Mouse (Mus musculus): ENCODE measurements at regions not wholly inside any gene's neighbourhood (a gene's known extent, or its start where the extent isn't known, plus 50 kb on each side); places are given as distances from the start of the nearest gene placed in this dataset.

DNA sequence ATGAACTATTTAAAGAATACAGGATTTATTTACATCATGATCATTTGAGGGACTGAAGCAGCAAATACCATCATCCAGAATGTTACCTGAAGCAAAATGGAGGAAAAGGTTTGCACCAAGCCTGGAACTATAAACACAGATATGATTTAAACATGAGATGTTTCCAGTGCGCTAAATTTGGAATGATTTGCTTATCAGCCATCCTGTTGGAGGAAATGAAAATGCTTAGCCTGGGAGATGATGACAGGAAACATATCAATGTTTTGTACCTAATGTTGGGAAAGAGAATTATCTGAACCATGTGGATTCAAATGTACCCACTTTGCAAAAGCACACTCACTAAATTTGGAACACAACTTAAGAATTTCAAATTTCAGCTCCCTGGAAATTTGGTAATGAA lies 149.3 kb downstream of the Adgra3 start:
- DNase-seq (ENCODE audit: low read depth, low spot score) = no peak

DNA sequence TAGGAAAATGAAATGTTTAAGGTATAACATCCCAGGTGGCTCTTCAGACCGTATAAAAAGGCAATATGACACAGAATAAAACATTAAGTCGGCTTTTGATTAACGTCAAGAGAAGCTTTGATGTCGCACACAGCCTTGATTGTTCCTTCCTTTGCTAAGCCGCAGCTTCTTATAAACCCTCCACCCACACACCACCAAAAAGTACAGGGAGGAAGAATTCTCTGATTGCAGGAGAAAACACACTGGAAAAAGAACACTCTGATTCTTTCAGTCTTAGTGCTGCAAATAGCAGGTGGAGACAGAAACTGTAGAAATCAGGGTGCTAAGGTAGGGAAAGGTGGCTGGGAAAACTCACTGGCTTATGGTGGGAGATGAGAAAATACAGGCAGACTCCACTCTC lies 162.7 kb downstream of the Adgra3 start:
- no peak for DNase-seq (ENCODE audit: low read depth, low spot score)

DNA sequence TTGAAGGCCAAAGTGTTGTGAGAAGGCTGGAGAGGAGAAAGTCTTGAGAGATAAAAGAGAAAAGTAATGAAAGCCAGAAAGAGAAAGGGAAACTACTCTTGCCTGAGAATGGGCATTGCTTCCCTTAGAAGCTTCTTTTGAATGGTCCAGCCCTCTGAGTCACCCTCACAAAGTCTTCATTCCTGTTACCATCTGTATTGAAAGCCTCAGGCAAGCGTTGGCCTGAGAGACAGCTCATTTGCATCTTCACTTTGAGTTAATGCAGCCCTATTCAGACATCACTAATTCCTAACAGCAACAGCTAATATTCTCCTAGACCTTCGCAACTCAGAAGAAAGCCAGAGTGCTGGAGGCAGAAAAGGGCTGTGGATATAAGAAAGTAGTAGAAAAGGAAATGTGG lies 178.4 kb downstream of the Adgra3 start:
- no peak for DNase-seq (ENCODE audit: low read depth, low spot score)

DNA sequence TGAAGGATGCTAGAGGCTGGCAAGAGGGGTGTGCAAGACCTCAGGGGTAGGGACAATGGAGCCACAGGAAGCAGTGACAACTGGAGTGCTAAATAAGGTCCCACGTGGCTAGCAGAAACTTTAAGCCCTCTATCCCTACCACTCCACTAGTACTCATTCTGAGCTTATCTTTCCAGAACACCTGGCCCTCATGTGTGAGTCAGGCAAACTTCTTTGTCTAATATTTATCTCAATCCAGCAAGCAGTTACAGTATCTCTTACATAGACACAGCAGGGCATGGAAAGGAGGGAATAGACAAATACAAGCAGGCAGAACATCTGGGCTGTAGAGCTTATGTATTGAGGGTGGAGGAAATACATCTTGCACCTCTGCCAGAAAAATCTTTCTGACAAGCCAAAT lies 182.6 kb downstream of the Adgra3 start:
- DNase-seq (ENCODE audit: low read depth, low spot score) = peak; percentile 21

DNA sequence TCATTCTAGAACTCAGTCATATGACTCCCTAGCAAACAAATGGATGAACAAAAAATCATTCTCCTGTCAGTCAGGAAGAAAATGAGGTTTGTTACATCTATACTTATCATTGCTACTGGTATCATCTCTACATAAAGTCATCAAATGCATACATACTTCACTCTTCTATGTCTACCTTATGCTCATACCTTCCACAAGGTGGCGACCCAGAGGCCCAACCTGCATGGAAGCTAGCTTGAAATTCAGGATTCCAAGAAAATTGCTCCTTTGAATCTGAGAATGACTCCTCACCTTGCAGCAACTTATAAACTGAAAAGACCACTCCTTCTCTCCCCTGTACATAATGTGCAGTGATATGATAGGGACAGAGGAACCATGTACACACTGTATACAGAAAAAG lies 201.6 kb downstream of the Adgra3 start:
- DNase-seq (ENCODE audit: low read depth, low spot score) = no peak

DNA sequence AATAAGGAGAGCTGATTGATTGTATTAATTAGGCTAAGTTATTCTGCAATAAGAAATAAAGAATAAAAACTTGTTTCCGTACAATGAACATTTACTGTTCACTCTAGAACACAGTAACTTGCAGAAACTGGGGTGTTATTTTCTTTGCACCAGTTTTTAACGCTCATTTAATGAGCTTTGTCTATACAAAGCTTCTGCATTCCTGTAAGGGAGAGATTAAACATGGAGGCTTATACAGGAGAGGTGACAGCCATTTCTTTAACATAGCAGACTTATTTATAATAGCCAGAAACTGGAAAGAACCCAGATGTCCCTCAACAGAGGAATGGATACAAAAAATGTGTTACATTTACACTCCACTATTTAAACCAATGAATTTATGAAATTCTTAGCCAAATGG lies 202.8 kb downstream of the Adgra3 start:
- DNase-seq (ENCODE audit: low read depth, low spot score) = no peak

DNA sequence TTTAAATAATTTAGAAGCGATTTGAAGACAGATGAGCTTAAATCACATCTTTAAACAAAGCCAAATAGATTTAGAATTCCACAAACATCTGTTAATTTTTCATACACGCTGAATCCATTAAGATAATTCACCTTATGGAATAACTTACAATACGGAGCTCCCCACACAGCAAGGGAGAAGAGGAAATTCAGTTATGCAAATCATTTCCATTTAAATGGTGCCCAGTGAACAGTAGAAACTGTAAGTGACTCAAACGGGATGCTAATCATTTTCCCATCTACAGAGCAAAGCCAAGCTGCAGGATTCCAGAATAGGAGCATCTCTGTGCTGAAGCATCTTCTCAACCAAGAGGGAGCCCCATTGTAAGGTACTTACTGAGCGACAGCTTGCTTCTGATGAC lies 210.1 kb downstream of the Adgra3 start:
- DNase-seq (ENCODE audit: low read depth, low spot score) = no peak

DNA sequence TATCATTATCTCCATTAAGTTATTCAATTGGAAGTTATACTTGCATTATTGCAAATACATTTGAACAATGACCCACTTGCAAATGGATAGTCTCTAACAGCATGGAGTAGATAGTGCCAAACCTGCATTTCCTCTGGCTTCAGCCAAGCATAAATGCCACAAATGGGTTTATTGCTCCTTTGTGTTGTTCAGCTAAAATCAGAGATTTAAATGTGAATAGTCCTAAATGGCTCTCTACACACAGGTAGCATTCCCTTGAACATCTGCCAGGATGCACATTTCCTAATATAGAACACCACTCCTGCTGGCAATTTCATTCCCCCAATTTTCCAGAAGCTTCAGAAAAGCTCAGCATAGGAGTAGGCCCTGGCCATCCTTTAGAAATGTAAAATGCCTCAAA lies 210.6 kb downstream of the Adgra3 start:
- no peak for DNase-seq (ENCODE audit: low read depth, low spot score)

DNA sequence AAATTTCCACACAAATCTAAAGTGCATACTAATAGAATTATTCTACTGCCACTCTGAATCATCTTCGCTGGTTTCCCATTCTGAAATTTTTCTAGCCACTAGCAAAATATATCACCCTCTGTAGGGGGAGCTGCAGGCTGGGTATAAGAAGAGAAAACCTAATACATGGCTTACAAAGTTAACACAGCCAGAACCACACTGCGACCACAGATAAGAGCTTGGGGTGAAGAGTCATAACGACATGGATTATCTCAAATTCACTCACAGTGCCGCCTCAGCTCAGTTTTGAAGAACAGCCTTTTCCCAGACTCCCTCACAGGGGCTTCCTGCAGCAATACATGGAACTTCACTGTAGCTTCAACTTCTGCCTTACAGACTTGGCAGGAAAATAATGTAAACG lies 240.0 kb downstream of the Adgra3 start:
- no peak for DNase-seq (ENCODE audit: low read depth, low spot score)

DNA sequence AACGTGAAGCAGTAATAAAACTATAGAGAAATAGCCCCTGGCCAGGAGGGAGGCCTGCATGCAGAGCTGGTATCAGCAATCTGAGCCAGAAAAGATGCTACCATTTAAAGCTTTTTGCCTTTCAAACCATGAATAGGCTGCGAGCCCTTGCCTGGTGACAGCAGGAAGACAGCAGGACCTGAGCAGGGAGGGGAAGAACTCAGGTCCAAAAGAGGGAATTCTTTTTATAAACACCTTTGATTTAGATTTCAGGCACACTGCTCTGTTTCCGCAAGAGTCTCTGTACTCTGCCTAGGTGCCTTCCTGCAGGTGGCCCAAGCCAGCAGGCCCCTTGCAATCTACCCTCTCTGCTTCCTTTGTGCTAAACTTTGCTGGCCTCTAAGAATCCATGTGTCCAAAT lies 242.1 kb downstream of the Adgra3 start:
- no peak for DNase-seq (ENCODE audit: low read depth, low spot score)

DNA sequence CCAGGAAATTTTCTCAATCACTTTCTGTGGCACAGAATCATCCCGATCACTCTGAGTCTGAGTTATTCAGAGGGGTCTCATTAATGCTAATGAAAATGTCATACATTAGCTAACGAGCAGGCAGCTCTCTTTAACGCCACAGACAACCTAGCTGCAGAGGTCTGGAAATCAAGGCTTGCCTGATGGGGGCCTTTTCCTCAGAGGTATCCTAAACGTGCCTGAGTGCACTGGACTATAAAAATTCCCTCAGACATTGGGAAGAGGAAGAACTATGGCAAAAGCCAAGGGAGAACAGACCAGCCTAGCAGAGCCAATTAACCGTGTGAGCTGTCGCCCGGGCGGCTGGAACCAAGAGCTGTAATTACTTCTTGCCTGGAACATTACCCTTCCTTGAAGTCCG lies 245.5 kb downstream of the Adgra3 start:
- DNase-seq (ENCODE audit: low read depth, low spot score) = no peak

DNA sequence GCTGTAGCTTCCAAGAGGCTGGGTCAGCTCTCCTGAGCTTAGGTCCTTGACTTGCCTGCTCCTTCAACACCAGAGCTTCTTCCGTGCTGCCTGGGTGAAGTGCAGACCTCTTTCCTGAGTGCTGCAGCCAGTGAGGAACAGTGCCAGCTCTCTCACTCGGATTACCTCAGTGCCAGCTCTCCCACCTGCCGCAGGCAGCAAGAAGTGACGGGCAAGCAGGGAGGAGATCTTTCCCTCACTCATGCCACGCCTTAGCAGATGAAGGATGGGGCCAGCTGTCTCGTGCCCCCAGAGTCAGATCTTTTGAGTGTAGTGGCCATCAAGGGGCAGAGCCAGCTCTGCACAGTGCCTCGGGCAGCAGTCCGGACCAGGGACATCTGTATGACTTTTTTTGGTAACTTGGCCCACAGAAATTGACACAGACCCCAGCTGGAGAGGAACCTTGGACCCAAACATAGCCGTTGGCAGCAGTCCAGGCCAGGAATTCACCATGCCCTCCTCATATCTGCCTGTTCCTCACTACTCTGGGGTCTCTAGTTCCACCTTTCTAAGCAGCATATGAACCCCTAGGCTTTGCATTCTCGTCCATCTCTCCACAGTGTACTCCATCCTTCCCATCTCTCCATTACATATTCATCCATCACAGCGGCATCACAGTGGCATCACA lies 263.9 kb upstream of the Kcnip4 start:
- no peak for DNase-seq (ENCODE audit: low read depth, low spot score)

DNA sequence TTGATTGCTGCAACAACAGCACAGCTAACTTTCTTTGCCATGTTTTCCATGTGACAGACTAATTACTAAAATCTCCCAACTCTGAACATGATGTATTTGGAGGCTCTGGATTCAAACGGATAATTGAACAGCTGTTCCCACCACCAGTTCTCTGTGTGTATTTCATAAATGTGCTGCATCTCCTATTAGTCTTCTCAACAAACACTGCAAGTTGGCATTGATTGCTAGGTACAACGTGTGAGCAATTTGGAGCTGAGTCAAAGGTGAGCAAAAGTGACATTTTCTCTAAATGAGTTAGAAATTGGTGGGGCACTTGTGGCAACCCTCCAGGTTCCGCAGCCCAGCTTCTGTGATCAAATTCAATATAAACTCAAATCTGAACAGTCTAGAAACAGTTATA lies 259.0 kb upstream of the Kcnip4 start:
- DNase-seq (ENCODE audit: low read depth, low spot score) = no peak

DNA sequence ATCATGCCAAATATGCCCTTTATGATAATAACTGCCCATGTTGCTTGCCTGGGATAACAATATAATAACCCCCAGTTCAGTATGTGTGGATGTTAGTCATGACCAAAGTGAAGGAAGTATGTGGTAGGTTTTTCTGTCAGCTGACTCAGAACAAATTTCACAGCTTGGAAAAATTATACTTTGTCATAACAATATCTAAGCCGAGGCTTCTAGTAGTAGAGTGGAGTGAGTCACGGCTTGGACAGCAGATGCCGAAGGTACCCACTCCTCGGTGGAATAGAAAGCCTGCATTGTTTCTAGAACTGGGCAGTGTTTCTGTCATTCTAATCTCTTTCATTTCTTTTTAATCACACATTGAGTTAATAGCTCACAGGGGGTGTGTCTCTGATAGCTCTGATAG lies 236.3 kb upstream of the Kcnip4 start:
- DNase-seq (ENCODE audit: low read depth, low spot score) = no peak

DNA sequence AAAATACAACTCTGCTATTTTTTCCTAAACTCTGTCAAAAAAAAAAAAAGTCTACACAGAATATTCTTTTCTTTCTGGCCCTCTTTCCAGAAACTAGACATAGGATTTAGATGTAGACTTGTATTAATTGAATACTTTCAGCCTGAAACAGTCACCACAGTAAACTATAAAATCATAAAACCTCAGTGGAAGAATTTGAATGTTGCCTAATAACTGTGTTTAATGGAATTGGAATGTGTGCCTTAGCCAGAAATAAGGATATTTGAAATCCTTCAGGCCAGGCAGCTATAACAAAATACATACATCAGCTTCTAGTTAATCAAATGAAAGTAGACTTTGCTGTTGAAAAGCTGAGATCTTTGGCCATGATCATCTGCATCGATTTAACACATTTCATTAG lies 230.8 kb upstream of the Kcnip4 start:
- no peak for DNase-seq (ENCODE audit: low read depth, low spot score)

DNA sequence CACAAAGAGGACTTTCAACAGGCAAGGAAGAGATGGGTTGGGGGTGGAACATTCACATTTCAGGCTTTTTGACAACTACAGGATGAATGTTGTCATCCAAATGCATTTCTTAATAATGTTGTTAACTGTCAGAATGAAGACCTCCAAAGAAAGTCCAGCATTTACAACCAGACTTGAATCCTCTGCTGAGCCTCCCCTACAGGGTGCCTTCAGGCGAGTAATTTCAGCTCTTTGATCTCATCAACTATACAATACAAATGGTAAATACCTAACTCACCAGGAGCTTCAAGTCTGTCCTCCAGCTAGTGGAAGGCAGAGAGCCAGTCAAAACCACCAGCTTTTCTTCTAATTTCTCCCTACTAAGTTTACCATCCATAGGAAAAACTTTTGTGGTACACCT lies 187.9 kb upstream of the Kcnip4 start:
- DNase-seq (ENCODE audit: low read depth, low spot score) = no peak

DNA sequence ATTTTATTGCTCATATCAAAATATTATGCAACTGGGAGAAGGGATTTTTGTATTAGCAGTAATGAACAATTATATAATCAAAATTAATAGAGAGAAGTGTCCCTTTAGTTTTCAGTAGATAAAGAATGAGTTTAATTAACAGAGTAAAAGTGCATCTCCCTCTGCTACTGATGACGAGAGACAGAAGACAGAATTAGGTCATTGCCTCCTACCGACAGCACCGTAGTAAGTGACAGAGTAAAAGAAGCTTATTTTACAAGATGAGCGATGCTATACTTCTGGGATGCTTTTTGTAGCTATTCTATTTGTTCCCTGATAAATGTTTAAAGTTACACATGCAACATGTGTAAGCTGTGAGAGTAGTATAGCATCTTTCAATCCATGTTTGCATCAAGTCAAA lies 157.4 kb upstream of the Kcnip4 start:
- DNase-seq (ENCODE audit: low read depth, low spot score) = no peak

DNA sequence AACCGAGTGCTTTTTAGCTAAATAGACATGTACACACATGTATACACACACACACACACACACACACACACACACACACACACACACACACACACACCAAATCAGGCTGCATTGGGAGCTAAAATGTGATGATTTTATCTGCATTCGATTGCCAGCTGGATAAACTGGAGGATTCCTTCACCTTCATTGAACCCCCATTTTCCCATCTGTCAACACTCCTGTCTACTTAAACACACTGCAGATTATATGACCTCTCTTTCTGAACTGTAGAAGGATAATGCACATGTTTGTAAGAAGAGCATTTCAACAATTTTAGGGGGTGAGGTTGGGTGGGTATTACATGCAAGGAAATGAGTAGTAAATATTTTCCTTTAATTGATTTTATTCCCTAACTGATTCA lies 156.8 kb upstream of the Kcnip4 start:
- no peak for DNase-seq (ENCODE audit: low read depth, low spot score)

DNA sequence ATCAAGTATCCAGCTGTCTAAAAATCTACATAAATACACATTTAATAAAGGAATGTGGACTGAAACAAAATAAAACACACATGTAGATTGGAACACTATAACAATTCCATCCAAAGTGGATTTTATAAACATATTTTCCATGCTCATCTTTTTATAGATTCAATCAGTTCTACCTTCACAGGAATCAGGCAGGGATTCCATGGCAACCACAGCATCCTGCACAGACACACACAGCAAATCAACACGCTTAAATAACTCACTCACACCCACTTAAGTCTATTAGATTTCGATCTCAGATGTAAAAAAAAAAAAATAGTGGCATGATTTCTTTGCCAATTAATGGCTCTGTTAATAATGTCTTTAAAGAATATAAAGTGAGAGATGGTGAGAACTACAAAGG lies 151.2 kb upstream of the Kcnip4 start:
- no peak for DNase-seq (ENCODE audit: low read depth, low spot score)

DNA sequence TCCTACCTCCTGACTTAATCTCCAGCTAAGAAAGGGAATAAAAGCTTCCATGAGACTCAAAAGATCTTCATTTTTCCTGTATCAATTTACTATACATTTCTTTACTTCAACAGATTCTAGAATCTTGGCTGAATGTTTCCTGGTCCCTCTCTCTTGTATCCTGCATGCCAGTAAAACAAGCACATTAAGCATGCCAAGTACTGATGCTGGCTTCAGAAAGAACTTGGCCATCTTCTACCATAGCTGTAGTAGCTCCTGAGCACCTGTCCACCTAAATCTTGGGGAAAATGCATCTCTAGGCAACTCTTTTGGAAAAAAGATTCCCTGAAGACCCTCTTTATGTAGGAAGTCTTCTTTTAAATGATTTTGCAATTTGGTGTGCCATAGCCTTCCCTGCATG lies 140.5 kb upstream of the Kcnip4 start:
- no peak for DNase-seq (ENCODE audit: low read depth, low spot score)

DNA sequence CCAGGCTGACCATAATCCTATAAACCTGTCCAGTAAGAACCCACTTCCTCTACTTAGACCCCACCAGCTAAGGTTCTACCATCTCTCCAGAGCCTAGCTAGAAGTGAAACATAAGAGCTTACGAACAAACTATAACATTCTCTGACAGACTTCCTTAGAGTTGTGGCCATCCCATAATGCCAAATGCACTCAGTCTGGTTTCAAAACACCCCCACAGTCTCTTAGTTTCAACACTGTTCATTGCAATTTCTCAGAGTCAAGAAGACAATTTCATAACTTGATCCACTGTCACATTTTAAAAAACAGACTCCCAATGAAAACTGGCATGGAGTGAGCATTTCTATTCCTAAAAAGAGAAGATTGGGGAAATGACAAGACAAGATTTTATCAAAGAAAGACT lies 139.2 kb upstream of the Kcnip4 start:
- DNase-seq (ENCODE audit: low read depth, low spot score) = no peak

DNA sequence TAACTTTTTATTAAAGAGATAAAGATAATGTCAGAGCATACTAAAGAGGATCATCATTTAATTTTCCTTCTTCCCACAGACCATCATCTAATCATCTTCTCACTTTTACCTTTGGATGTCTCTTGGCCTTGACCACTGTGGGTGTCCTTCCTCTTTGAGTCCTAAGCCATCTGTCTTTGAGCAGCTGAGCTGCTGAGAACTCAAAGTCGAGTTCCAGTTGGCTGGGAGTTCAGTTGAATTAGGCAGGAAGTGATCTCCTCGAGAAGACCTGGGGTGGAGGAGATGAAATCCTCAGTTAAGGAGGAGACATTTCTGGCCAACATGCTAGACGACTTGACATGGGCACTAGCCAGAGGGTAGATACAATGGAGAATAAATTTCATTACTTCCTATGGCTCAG lies 137.4 kb upstream of the Kcnip4 start:
- DNase-seq (ENCODE audit: low read depth, low spot score) = no peak

DNA sequence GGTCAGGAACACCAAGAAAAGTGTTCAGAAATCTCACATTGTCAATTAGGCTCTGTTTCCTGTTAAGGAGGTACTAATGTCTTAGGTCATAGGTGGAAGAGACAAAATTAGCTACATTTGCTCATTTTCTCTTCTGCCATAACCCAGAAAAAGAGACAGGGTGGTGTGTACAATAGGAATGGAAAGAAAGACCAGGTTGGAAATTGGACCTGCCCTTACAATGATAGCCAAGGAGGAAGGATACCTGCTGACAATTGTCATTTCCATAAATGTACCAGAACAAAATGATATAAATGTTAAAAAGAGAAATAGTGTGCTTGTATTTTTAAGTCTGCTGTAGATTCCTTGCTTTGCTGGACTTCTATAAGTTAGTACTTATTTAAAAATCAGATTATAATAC lies 135.9 kb upstream of the Kcnip4 start:
- no peak for DNase-seq (ENCODE audit: low read depth, low spot score)

DNA sequence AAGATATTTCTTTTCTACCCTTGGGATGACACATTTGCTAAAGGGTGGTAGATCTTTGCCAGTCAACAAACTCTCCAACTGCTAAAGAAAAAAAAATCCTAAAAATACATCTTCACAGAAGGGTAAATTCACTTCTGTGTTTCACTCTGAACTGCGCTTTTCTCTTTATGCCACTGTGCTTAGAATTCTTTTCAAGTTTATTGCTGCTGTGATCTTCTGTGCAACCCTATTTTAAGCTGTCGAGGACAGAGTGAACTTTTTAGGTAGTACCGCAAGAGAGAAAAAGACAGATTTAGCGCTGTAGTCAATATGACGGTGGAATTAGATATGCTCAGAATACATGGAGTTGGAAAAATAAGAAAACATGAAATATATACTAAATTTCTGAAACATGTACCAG lies 126.2 kb upstream of the Kcnip4 start:
- DNase-seq (ENCODE audit: low read depth, low spot score) = no peak

DNA sequence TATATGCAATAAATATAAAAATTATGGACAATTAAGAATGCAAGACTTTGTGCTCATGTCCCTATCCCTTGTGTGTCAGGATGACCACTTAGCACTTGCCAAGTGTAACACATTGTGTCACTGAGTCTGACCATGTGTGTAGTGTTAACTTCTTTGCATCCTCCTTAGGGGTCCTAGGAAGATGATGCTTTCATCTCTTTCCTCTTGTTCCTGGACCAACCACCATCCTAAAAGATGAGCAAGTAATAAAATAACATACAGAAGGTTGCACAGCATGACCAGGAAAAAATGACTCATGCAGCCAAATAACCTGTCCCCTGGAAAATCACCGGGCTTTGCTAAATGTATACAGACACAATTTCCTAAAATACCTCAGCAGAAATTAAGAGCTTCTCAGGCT lies 121.1 kb upstream of the Kcnip4 start:
- DNase-seq (ENCODE audit: low read depth, low spot score) = no peak
